Mouse (Mus musculus): Measurements from ENCODE around the gene Srsf3. TPM values are rescaled to one million over a fixed set of nuclear protein-coding genes. Genes with fewer than 3 reads are reported as not detected.

The Srsf3 gene
- polyA plus RNA-seq, 1 experiment = 103 TPM

- peaks cover 86% of the 10 kb centered on the region for H3K36me3 ChIP-seq (replicated peaks; ENCODE audit: low read length)
- TF ChIP-seq GATA1 (IDR thresholded peaks at IDR 0.05; ENCODE audit: borderline replicate concordance, low read length) (no peak), FLI1 (IDR thresholded peaks at IDR 0.05; ENCODE audit: low read length) (no peak)
- H3K27me3 ChIP-seq (replicated peaks) = no peaks in the 10 kb centered on the region
- H3K9me3 ChIP-seq = no peaks in the 10 kb centered on the region
- peaks cover 33% of the 10 kb centered on the region for H3K4me1 ChIP-seq
- H3K4me3 ChIP-seq (replicated peaks) = no peak overlapping the region
Observed at GRCm38 (mm10) chr17:29043583-29043982, 11.2 kb downstream of the Srsf3 start.

- peaks cover 37% of the 10 kb centered on the region for H3K4me1 ChIP-seq
- peaks cover 84% of the 10 kb centered on the region for H3K36me3 ChIP-seq (replicated peaks; ENCODE audit: low read length)
Observed at GRCm38 (mm10) chr17:29044146-29044924, 11.9 kb downstream of the Srsf3 start.

GRCm38 (mm10) chr17:29044925-29045319, 12.5 kb downstream of the Srsf3 start:
- Histone ChIP-seq H3K4me3 (replicated peaks) (no peak overlapping the region), H3K9me3 (no peaks in the 10 kb centered on the region), H3K27me3 (replicated peaks) (no peaks in the 10 kb centered on the region), H3K4me1 (peaks cover 37% of the 10 kb centered on the region), H3K36me3 (replicated peaks; ENCODE audit: low read length) (peaks cover 83% of the 10 kb centered on the region)
- TF ChIP-seq FLI1 (IDR thresholded peaks at IDR 0.05; ENCODE audit: low read length) (no peak), GATA1 (IDR thresholded peaks at IDR 0.05; ENCODE audit: borderline replicate concordance, low read length) (no peak)

More at GRCm38 (mm10) chr17:29044146-29044924, 11.9 kb downstream of the Srsf3 start:
- TF ChIP-seq FLI1 (IDR thresholded peaks at IDR 0.05; ENCODE audit: low read length) (no peak), GATA1 (IDR thresholded peaks at IDR 0.05; ENCODE audit: borderline replicate concordance, low read length) (no peak)
- H3K9me3 ChIP-seq = no peaks in the 10 kb centered on the region
- peak overlapping the region; percentile 25 for H3K4me3 ChIP-seq (replicated peaks)
- no peaks in the 10 kb centered on the region for H3K27me3 ChIP-seq (replicated peaks)

GRCm38 (mm10) chr17:29045741-29046530, 13.5 kb downstream of the Srsf3 start:
- no peak for TF ChIP-seq FLI1 (IDR thresholded peaks at IDR 0.05; ENCODE audit: low read length)
- TF ChIP-seq GATA1 (IDR thresholded peaks at IDR 0.05; ENCODE audit: borderline replicate concordance, low read length) = no peak
- Histone ChIP-seq H3K4me3 (replicated peaks) (peak overlapping the region; percentile 39), H3K27me3 (replicated peaks) (no peaks in the 10 kb centered on the region), H3K9me3 (no peaks in the 10 kb centered on the region), H3K36me3 (replicated peaks; ENCODE audit: low read length) (peaks cover 79% of the 10 kb centered on the region), H3K4me1 (peaks cover 37% of the 10 kb centered on the region)

- Histone ChIP-seq H3K9me3 (no peaks in the 10 kb centered on the region), H3K27me3 (replicated peaks) (no peaks in the 10 kb centered on the region), H3K4me1 (peaks cover 41% of the 10 kb centered on the region), H3K36me3 (replicated peaks; ENCODE audit: low read length) (peaks cover 81% of the 10 kb centered on the region), H3K4me3 (replicated peaks) (no peak overlapping the region)
- TF ChIP-seq GATA1 (IDR thresholded peaks at IDR 0.05; ENCODE audit: borderline replicate concordance, low read length) (no peak), FLI1 (IDR thresholded peaks at IDR 0.05; ENCODE audit: low read length) (no peak)
Observed at GRCm38 (mm10) chr17:29046863-29047262, 14.4 kb downstream of the Srsf3 start.

GRCm38 (mm10) chr17:29047697-29048514, 15.5 kb downstream of the Srsf3 start:
- Histone ChIP-seq H3K27me3 (replicated peaks) (no peaks in the 10 kb centered on the region), H3K9me3 (no peaks in the 10 kb centered on the region), H3K4me3 (replicated peaks) (no peak overlapping the region), H3K4me1 (peaks cover 46% of the 10 kb centered on the region), H3K36me3 (replicated peaks; ENCODE audit: low read length) (peaks cover 77% of the 10 kb centered on the region)
- TF ChIP-seq FLI1 (IDR thresholded peaks at IDR 0.05; ENCODE audit: low read length) = no peak
- no peak for TF ChIP-seq GATA1 (IDR thresholded peaks at IDR 0.05; ENCODE audit: borderline replicate concordance, low read length)

GRCm38 (mm10) chr17:29048748-29049507, 16.5 kb downstream of the Srsf3 start:
- H3K36me3 ChIP-seq (replicated peaks; ENCODE audit: low read length) = peaks cover 78% of the 10 kb centered on the region
- H3K4me1 ChIP-seq = peaks cover 56% of the 10 kb centered on the region
- TF ChIP-seq FLI1 (IDR thresholded peaks at IDR 0.05; ENCODE audit: low read length) = no peak
- TF ChIP-seq GATA1 (IDR thresholded peaks at IDR 0.05; ENCODE audit: borderline replicate concordance, low read length) = no peak
- H3K4me3 ChIP-seq (replicated peaks) = peak overlapping the region; percentile 71
- H3K27me3 ChIP-seq (replicated peaks) = no peaks in the 10 kb centered on the region
- no peaks in the 10 kb centered on the region for H3K9me3 ChIP-seq

GRCm38 (mm10) chr17:29049508-29049889, 17.1 kb downstream of the Srsf3 start:
- TF ChIP-seq GATA1 (IDR thresholded peaks at IDR 0.05; ENCODE audit: borderline replicate concordance, low read length) = no peak
- TF ChIP-seq FLI1 (IDR thresholded peaks at IDR 0.05; ENCODE audit: low read length) = no peak
- H3K4me1 ChIP-seq = peaks cover 57% of the 10 kb centered on the region
- peak overlapping the region; percentile 77 for H3K4me3 ChIP-seq (replicated peaks)
- H3K36me3 ChIP-seq (replicated peaks; ENCODE audit: low read length) = peaks cover 77% of the 10 kb centered on the region
- H3K27me3 ChIP-seq (replicated peaks) = no peaks in the 10 kb centered on the region
- H3K9me3 ChIP-seq = no peaks in the 10 kb centered on the region

GRCm38 (mm10) chr17:29049923-29050322, 17.5 kb downstream of the Srsf3 start:
- Histone ChIP-seq H3K4me3 (replicated peaks) (peak overlapping the region; percentile 77), H3K9me3 (no peaks in the 10 kb centered on the region), H3K36me3 (replicated peaks; ENCODE audit: low read length) (peaks cover 73% of the 10 kb centered on the region), H3K4me1 (peaks cover 57% of the 10 kb centered on the region), H3K27me3 (replicated peaks) (no peaks in the 10 kb centered on the region)
- TF ChIP-seq FLI1 (IDR thresholded peaks at IDR 0.05; ENCODE audit: low read length) (no peak), GATA1 (IDR thresholded peaks at IDR 0.05; ENCODE audit: borderline replicate concordance, low read length) (no peak)

Measured in megakaryocyte, embryonic 14.5 days (primary cell).